Comparison of ENCODE assay signal across 25 mouse cellular contexts in genomic region chr10:13238188-13238587, GRCm38 (mm10). TPM values are rescaled to one million over a fixed set of nuclear protein-coding genes. Genes with fewer than 3 reads are reported as not detected.
DNase-seq lines count a peak whose midpoint lies in the region; ATAC-seq and TF ChIP-seq lines count a peak whose summit lies in the region.
"Had no signal": no experiment of that assay in that cellular context is flagged by ENCODE, and none has a peak within 500 bp of the region (broad histone marks: within the 10 kb centered on the region; RNA-seq: fewer than 3 reads in every experiment).

No protein-coding gene starts in this region.

- no peaks in the 10 kb centered on the region for H3K27me3 ChIP-seq in heart, embryonic 15.5 days
- H3K27me3 ChIP-seq in intestine, embryonic 15.5 days (replicated peaks): no peaks in the 10 kb centered on the region
- no peaks in the 10 kb centered on the region for H3K27me3 ChIP-seq in intestine, postnatal 0 days (replicated peaks; ENCODE audit: control insufficient read depth, insufficient read depth, low read length)
- no peaks in the 10 kb centered on the region for H3K27me3 ChIP-seq in intestine, embryonic 16.5 days (replicated peaks; ENCODE audit: control insufficient read depth, insufficient read depth, low read length)
- H3K27me3 ChIP-seq in midbrain, embryonic 11.5 days (ENCODE audit: control insufficient read depth, insufficient read depth, low read length): no peaks in the 10 kb centered on the region
- H3K27me3 ChIP-seq: CH12.LX; embryonic facial prominence, embryonic 12.5 days; forebrain, embryonic 13.5 days; Patski had no signal

- peak overlapping the region; percentile 13; the same call in 1 of the 2 replicates for H3K27ac ChIP-seq in heart, embryonic 15.5 days
- peak overlapping the region; percentile 10; the same call in 1 of the 2 replicates for H3K27ac ChIP-seq in intestine, embryonic 15.5 days
- no peak overlapping the region for H3K27ac ChIP-seq in intestine, postnatal 0 days (ENCODE audit: low read depth, low read length)
- H3K27ac ChIP-seq in intestine, embryonic 16.5 days (ENCODE audit: low read length): peak overlapping the region; percentile 78
- no peak overlapping the region for H3K27ac ChIP-seq in midbrain, embryonic 11.5 days (ENCODE audit: low read depth, low read length)
- H3K27ac ChIP-seq: embryonic facial prominence, embryonic 10.5 days; embryonic facial prominence, embryonic 12.5 days; forebrain, embryonic 13.5 days had no signal

- no peaks in the 10 kb centered on the region for H3K9me3 ChIP-seq in heart, embryonic 15.5 days (replicated peaks)
- no peaks in the 10 kb centered on the region for H3K9me3 ChIP-seq in intestine, embryonic 15.5 days
- H3K9me3 ChIP-seq in intestine, postnatal 0 days (ENCODE audit: control insufficient read depth): no peaks in the 10 kb centered on the region
- H3K9me3 ChIP-seq in intestine, embryonic 16.5 days (ENCODE audit: control insufficient read depth, low read length): no peaks in the 10 kb centered on the region
- no peaks in the 10 kb centered on the region for H3K9me3 ChIP-seq in midbrain, embryonic 11.5 days (ENCODE audit: control insufficient read depth, low read length)
- H3K9me3 ChIP-seq: embryonic facial prominence, embryonic 10.5 days; embryonic facial prominence, embryonic 12.5 days; forebrain, embryonic 13.5 days; G1E had no signal

- peaks cover 48% of the 10 kb centered on the region; the same call in 1 of the 2 replicates for H3K36me3 ChIP-seq in heart, embryonic 15.5 days
- H3K36me3 ChIP-seq in intestine, embryonic 15.5 days: no peaks in the 10 kb centered on the region
- no peaks in the 10 kb centered on the region; the same call in 1 of the 2 replicates for H3K36me3 ChIP-seq in intestine, postnatal 0 days (ENCODE audit: control insufficient read depth, insufficient read depth)
- no peaks in the 10 kb centered on the region for H3K36me3 ChIP-seq in intestine, embryonic 16.5 days (ENCODE audit: control insufficient read depth, insufficient read depth, low read length)
- H3K36me3 ChIP-seq in midbrain, embryonic 11.5 days (ENCODE audit: control insufficient read depth, insufficient read depth, low read length): no peaks in the 10 kb centered on the region
- H3K36me3 ChIP-seq: G1E had no signal

- DNase-seq in heart, adult 11 months: peak; percentile 85
- DNase-seq in heart, postnatal 36 days: no peak
- DNase-seq in heart, adult 8-10 months (ENCODE audit: low spot score): no peak
- no peak for DNase-seq in midbrain, embryonic 11.5 days (ENCODE audit: low spot score, missing footprints)
- DNase-seq: adrenal gland, adult 8-10 months; adrenal gland, postnatal 14 days; adrenal gland, postnatal 36 days; B cell, adult 2 months; cerebellum, adult 11-12 months; cerebellum, adult 2 months; cerebellum, adult 9-10 months; cerebellum, postnatal 10 days; cerebellum, postnatal 25 days had no signal

- no peak overlapping the region for H3K9ac ChIP-seq in heart, embryonic 15.5 days
- no peak overlapping the region for H3K9ac ChIP-seq in intestine, embryonic 15.5 days
- no peak overlapping the region for H3K9ac ChIP-seq in intestine, postnatal 0 days (ENCODE audit: low read depth, low read length)
- H3K9ac ChIP-seq in intestine, embryonic 16.5 days (ENCODE audit: low read depth, low read length): no peak overlapping the region
- no peak overlapping the region for H3K9ac ChIP-seq in midbrain, embryonic 11.5 days (ENCODE audit: low read length)
- H3K9ac ChIP-seq: embryonic facial prominence, embryonic 12.5 days; forebrain, embryonic 13.5 days had no signal

- WGBS in heart, embryonic 15.5 days: 76% methylated on average over 4 of the region's 4 CpGs
- WGBS in intestine, embryonic 15.5 days: 79% methylated on average over 4 of the region's 4 CpGs
- 48% methylated on average over 4 of the region's 4 CpGs for WGBS in intestine, postnatal 0 days
- whole genome bisulfite sequencing in intestine, embryonic 16.5 days: 73% methylated on average over 4 of the region's 4 CpGs
- WGBS in midbrain, embryonic 11.5 days: 87% methylated on average over 4 of the region's 4 CpGs

- peaks cover 9% of the 10 kb centered on the region for H3K4me1 ChIP-seq in heart, embryonic 15.5 days (replicated peaks)
- H3K4me1 ChIP-seq in intestine, embryonic 15.5 days (replicated peaks): peaks cover 14% of the 10 kb centered on the region; the same call in 1 of the 2 replicates
- H3K4me1 ChIP-seq in intestine, postnatal 0 days (replicated peaks; ENCODE audit: control insufficient read depth, insufficient read depth, low read length): peaks cover 20% of the 10 kb centered on the region; the same call in 1 of the 2 replicates
- peaks cover 25% of the 10 kb centered on the region for H3K4me1 ChIP-seq in intestine, embryonic 16.5 days (ENCODE audit: control insufficient read depth, insufficient read depth, low read length)
- peaks cover 3% of the 10 kb centered on the region for H3K4me1 ChIP-seq in midbrain, embryonic 11.5 days (ENCODE audit: control insufficient read depth, insufficient read depth, low read length)

- intact Hi-C loops in heart, postnatal 36 days (cut with DNase I): no loop called here

- H3K4me2 ChIP-seq in heart, embryonic 15.5 days: no peak overlapping the region
- H3K4me2 ChIP-seq in intestine, embryonic 15.5 days (replicated peaks): no peak overlapping the region
- no peak overlapping the region for H3K4me2 ChIP-seq in intestine, postnatal 0 days (replicated peaks; ENCODE audit: low read depth)
- H3K4me2 ChIP-seq in intestine, embryonic 16.5 days (ENCODE audit: low read depth, low read length): no peak overlapping the region
- H3K4me2 ChIP-seq in midbrain, embryonic 11.5 days: no peak overlapping the region
- H3K4me2 ChIP-seq: embryonic facial prominence, embryonic 12.5 days; forebrain, embryonic 13.5 days had no signal

- TF ChIP-seq CTCF in intestine, postnatal 0 days (IDR thresholded peaks at IDR 0.05; ENCODE audit: low read depth): no peak

- no peak for ATAC-seq in heart, embryonic 15.5 days (replicated peaks; ENCODE audit: insufficient number of reproducible peaks, insufficient read depth, low FRiP score, low read depth)
- no peak for ATAC-seq in intestine, embryonic 15.5 days
- ATAC-seq in intestine, postnatal 0 days: no peak
- no peak for ATAC-seq in intestine, embryonic 16.5 days
- ATAC-seq in midbrain, embryonic 11.5 days (ENCODE audit: low FRiP score): no peak
- ATAC-seq: activated CD4-positive, CD25-positive, alpha-beta regulatory T cell, adult 4 months; CD4-positive, CD25-positive, alpha-beta regulatory T cell, adult 4 months; forebrain, embryonic 13.5 days; Patski had no signal

- H3K4me3 ChIP-seq in heart, embryonic 15.5 days: no peak overlapping the region
- no peak overlapping the region for H3K4me3 ChIP-seq in intestine, embryonic 15.5 days (replicated peaks)
- no peak overlapping the region for H3K4me3 ChIP-seq in intestine, postnatal 0 days (ENCODE audit: low read depth, low read length)
- no peak overlapping the region for H3K4me3 ChIP-seq in intestine, embryonic 16.5 days (ENCODE audit: low read length)
- H3K4me3 ChIP-seq in midbrain, embryonic 11.5 days (ENCODE audit: low read depth, low read length): no peak overlapping the region
- H3K4me3 ChIP-seq: embryonic facial prominence, embryonic 10.5 days; embryonic facial prominence, embryonic 12.5 days; forebrain, embryonic 13.5 days had no signal

RNA-seq across cellular contexts. Expression of gene Ltv1, which starts 45.2 kb away (rescaled TPM):
- 10 to 100 TPM; 19.3 to 26.7 TPM for total RNA-seq in heart, postnatal 36 days (2021)
- 42.7 and 46.0 TPM in 2 replicates for polyA plus RNA-seq in heart, embryonic 15.5 days (2015; fragmentation: Nextera tagmentation; extraction: Ambion mirVana)
- 10 to 100 TPM; 17.6 to 25.5 (median 19.3) TPM for total RNA-seq in heart, adult 8-10 months (2022)
- polyA plus RNA-seq in intestine, embryonic 15.5 days (2015; fragmentation: Nextera tagmentation; extraction: Ambion mirVana): 74.6 and 82.0 TPM in 2 replicates
- 44.1 and 45.5 TPM in 2 replicates for polyA plus RNA-seq in intestine, postnatal 0 days (2015; fragmentation: Nextera tagmentation; extraction: Ambion mirVana)
- 69.2 and 74.4 TPM in 2 replicates for polyA plus RNA-seq in intestine, embryonic 16.5 days (2015; fragmentation: Nextera tagmentation; extraction: Ambion mirVana)
- 77.6 and 83.1 TPM in 2 replicates for polyA plus RNA-seq in midbrain, embryonic 11.5 days (2014; fragmentation: Nextera tagmentation; extraction: Ambion mirVana)

Comparison
In these comparisons a context has a peak if more than half of its experiments do, and no peak if none do; other contexts are left out.
1. H3K27ac ChIP-seq: peak in heart, embryonic 15.5 days (single experiment), intestine, embryonic 15.5 days (single experiment) and intestine, embryonic 16.5 days (single experiment); none in intestine, postnatal 0 days (single experiment) and midbrain, embryonic 11.5 days (single experiment).